Mouse (Mus musculus) lung, embryonic 15.5 days (tissue): ENCODE data around the gene Inf2. TPM values are rescaled to one million over a fixed set of nuclear protein-coding genes. Genes with fewer than 3 reads are reported as not detected.

ENCODE experiments used
- microRNA-seq: library from miRNA; unstranded; fragments of <30 nt; microRNA quantifications from one replicate; pipeline ENCODE4, GENCODE M21; 2016
- polyA plus RNA-seq: library from polyadenylated mRNA; unstranded; fragments of >200 nt; fragmentation: Nextera tagmentation; extraction: Ambion mirVana; gene quantifications from 2 replicates; pipeline ENCODE4 v1.2.1, GENCODE M21; 2015

The Inf2 gene
- polyA plus RNA-seq, 1 experiment from 2014 or later: 3.7 TPM

Small RNAs within 50 kb of the gene (microRNA-seq; reads per million reads assigned to microRNA genes)
- gene Mir6939: 1.1 reads per million

Other genes starting within 250 kb of the Inf2 start
- 0.11 and 0.24 TPM in 2 replicates for gene A530016L24Rik, start 99.3 kb upstream of the Inf2 start, polyA plus RNA-seq
- 0.15 and 0.45 TPM in 2 replicates for gene Tmem179, start 72.0 kb upstream of the Inf2 start, polyA plus RNA-seq
- gene Adssl1, start 31.3 kb downstream of the Inf2 start, polyA plus RNA-seq: 8.3 and 9.3 TPM in 2 replicates
- 232 and 246 TPM in 2 replicates for gene Siva1, start 55.9 kb downstream of the Inf2 start, polyA plus RNA-seq
- gene Akt1, start 86.1 kb downstream of the Inf2 start, polyA plus RNA-seq: 145 and 157 TPM in 2 replicates
- gene Zbtb42, start 90.0 kb downstream of the Inf2 start, polyA plus RNA-seq: 11.4 TPM in 2 replicates
- 18.6 and 20.8 TPM in 2 replicates for gene Cep170b, start 131.7 kb downstream of the Inf2 start, polyA plus RNA-seq
- 12.7 and 17.9 TPM in 2 replicates for gene Pld4, start 171.9 kb downstream of the Inf2 start, polyA plus RNA-seq
- gene Ahnak2, start 213.9 kb downstream of the Inf2 start, polyA plus RNA-seq: 0.72 and 0.98 TPM in 2 replicates
- gene Clba1, start 220.2 kb downstream of the Inf2 start, polyA plus RNA-seq: 6.9 and 7.4 TPM in 2 replicates
- 125 and 129 TPM in 2 replicates for gene Cdca4, start 240.6 kb downstream of the Inf2 start, polyA plus RNA-seq